Mouse (Mus musculus) hindbrain, embryonic 12.5 days (tissue): ENCODE results near the gene Wipf1. TPM values are rescaled to one million over a fixed set of nuclear protein-coding genes. Genes with fewer than 3 reads are reported as not detected.

Source experiments
- ATAC-seq: fragments of 200-750 bp; cut with Nextera tagmentation; 2 replicates; pipeline ENCODE4 v1.8.0; 2017; ENCODE audit warnings: moderate TSS enrichment; ENCODE audit not compliant: low FRiP score
- H3K27ac ChIP-seq: fragments of 300-500 bp; sonication (generic); 2 replicates; pipeline ENCODE4 v1.5.1; 2016; ENCODE audit warnings: mild to moderate bottlenecking
- H3K27me3 ChIP-seq: fragments of 300-500 bp; sonication (generic); 2 replicates; pipeline ENCODE4 v1.6.1; 2016; ENCODE audit warnings: mild to moderate bottlenecking
- H3K36me3 ChIP-seq: fragments of 300-500 bp; sonication (generic); 2 replicates; pipeline ENCODE4 v1.6.1; 2016; ENCODE audit warnings: mild to moderate bottlenecking
- H3K4me1 ChIP-seq: fragments of 300-500 bp; sonication (generic); 2 replicates; pipeline ENCODE4 v1.6.1; 2016
- H3K4me2 ChIP-seq: fragments of 300-500 bp; sonication (generic); replicated peaks from 2 replicates; pipeline ENCODE4 v1.6.1; 2016; ENCODE audit warnings: mild to moderate bottlenecking
- H3K4me3 ChIP-seq: fragments of 300-500 bp; sonication (generic); 2 replicates; pipeline ENCODE4 v1.5.1; 2016; ENCODE audit warnings: mild to moderate bottlenecking
- H3K9ac ChIP-seq: fragments of 300-500 bp; sonication (generic); 2 replicates; pipeline ENCODE4 v1.6.1; 2016; ENCODE audit warnings: mild to moderate bottlenecking, moderate library complexity
- H3K9me3 ChIP-seq: fragments of 300-500 bp; sonication (generic); replicated peaks from 2 replicates; pipeline ENCODE4 v1.6.1; 2016; ENCODE audit warnings: mild to moderate bottlenecking
- WGBS: fragments of 180-500 bp; shearing (Covaris S2); methylation state at CpG from one replicate; pipeline ENCODE4 v1.1.7; 2016; 5-methylcytosine and 5-hydroxymethylcytosine counted together
- polyA plus RNA-seq: library from polyadenylated mRNA; unstranded; fragments of >200 nt; fragmentation: Nextera tagmentation; extraction: Ambion mirVana; gene quantifications from 2 replicates; pipeline ENCODE4 v1.2.1, GENCODE M21; 2016

The Wipf1 gene
- polyA plus RNA-seq, 1 experiment from 2014 or later: 7.3 TPM

GRCm38 (mm10) chr2:73406336-73406915 lies 123.1 kb downstream of the Wipf1 start:
- 90% methylated on average over 9 of the region's 9 CpGs for WGBS
- ATAC-seq: no peak
- no peaks in the 10 kb centered on the region for H3K9me3 ChIP-seq

GRCm38 (mm10) chr2:73404980-73405379 lies 124.6 kb downstream of the Wipf1 start:
- Histone ChIP-seq H3K27me3 (no peaks in the 10 kb centered on the region), H3K4me2 (no peak overlapping the region), H3K9me3 (no peaks in the 10 kb centered on the region), H3K27ac (no peak overlapping the region), H3K4me3 (no peak overlapping the region), H3K9ac (no peak overlapping the region), H3K4me1 (0 out of 2 replicates have a peak, but pooled peaks cover 4% of the 10 kb centered on the region), H3K36me3 (no peaks in the 10 kb centered on the region)
- no peak for ATAC-seq
- 93% methylated on average over 7 of the region's 7 CpGs for WGBS

More at GRCm38 (mm10) chr2:73406336-73406915, 123.1 kb downstream of the Wipf1 start:
- no peaks in the 10 kb centered on the region for H3K4me1 ChIP-seq
- H3K36me3 ChIP-seq: no peaks in the 10 kb centered on the region
- no peak overlapping the region for H3K9ac ChIP-seq
- no peaks in the 10 kb centered on the region for H3K27me3 ChIP-seq
- H3K4me3 ChIP-seq: no peak overlapping the region
- no peak overlapping the region for H3K27ac ChIP-seq
- no peak overlapping the region for H3K4me2 ChIP-seq

GRCm38 (mm10) chr2:73404442-73404841 lies 125.1 kb downstream of the Wipf1 start:
- 85% methylated on average over 9 of the region's 9 CpGs for WGBS
- Histone ChIP-seq H3K4me3 (no peak overlapping the region), H3K36me3 (no peaks in the 10 kb centered on the region), H3K9me3 (no peaks in the 10 kb centered on the region), H3K27ac (no peak overlapping the region), H3K4me1 (0 out of 2 replicates have a peak, but pooled peaks cover 4% of the 10 kb centered on the region), H3K27me3 (no peaks in the 10 kb centered on the region), H3K9ac (no peak overlapping the region), H3K4me2 (no peak overlapping the region)
- ATAC-seq: no peak

GRCm38 (mm10) chr2:73403385-73404013 lies 126.0 kb downstream of the Wipf1 start:
- 0 out of 2 replicates have a peak, but pooled peaks cover 4% of the 10 kb centered on the region for H3K4me1 ChIP-seq
- H3K27ac ChIP-seq: no peak overlapping the region
- H3K27me3 ChIP-seq: no peaks in the 10 kb centered on the region
- no peaks in the 10 kb centered on the region for H3K36me3 ChIP-seq
- no peak overlapping the region for H3K4me2 ChIP-seq
- H3K4me3 ChIP-seq: no peak overlapping the region
- 82% methylated on average over 15 of the region's 15 CpGs for WGBS
- no peak overlapping the region for H3K9ac ChIP-seq
- ATAC-seq: no peak
- no peaks in the 10 kb centered on the region for H3K9me3 ChIP-seq

GRCm38 (mm10) chr2:73401689-73402088 lies 127.8 kb downstream of the Wipf1 start:
- ATAC-seq: no peak
- H3K36me3 ChIP-seq: no peaks in the 10 kb centered on the region
- no peak overlapping the region for H3K4me2 ChIP-seq
- no peaks in the 10 kb centered on the region for H3K9me3 ChIP-seq
- no peak overlapping the region for H3K27ac ChIP-seq
- H3K27me3 ChIP-seq: no peaks in the 10 kb centered on the region
- no peak overlapping the region for H3K4me3 ChIP-seq
- 0 out of 2 replicates have a peak, but pooled peaks cover 4% of the 10 kb centered on the region for H3K4me1 ChIP-seq
- WGBS: 24% methylated on average over 1 of the region's 1 CpGs
- no peak overlapping the region for H3K9ac ChIP-seq

DNA sequence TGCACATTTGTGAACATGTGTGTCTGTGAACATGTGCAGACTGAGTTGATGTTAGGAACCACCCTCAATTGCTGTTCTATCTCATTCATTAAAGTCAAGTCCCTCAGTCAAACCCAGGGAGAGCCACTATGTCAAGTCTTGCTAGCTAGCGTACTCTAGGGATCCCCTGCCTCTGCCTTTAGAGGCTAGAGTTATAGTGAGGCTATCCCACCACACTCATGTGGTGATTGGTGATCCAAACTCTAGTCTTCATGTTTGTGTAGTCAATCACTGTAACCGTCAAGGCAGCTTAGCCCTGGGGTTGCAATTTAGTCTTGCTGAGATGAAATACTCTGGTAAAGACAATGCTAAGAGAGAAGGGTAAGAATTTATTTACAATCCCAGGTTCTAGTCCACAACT lies 132.1 kb downstream of the Wipf1 start:
- Histone ChIP-seq H3K9ac (no peak overlapping the region), H3K4me3 (no peak overlapping the region), H3K27me3 (no peaks in the 10 kb centered on the region), H3K9me3 (no peaks in the 10 kb centered on the region), H3K27ac (no peak overlapping the region), H3K4me2 (no peak overlapping the region), H3K36me3 (no peaks in the 10 kb centered on the region), H3K4me1 (0 out of 2 replicates have a peak, but pooled peaks cover 4% of the 10 kb centered on the region)
- WGBS: 92% methylated on average over 2 of the region's 2 CpGs
- no peak for ATAC-seq

GRCm38 (mm10) chr2:73396828-73397325 lies 132.7 kb downstream of the Wipf1 start:
- Histone ChIP-seq H3K4me3 (no peak overlapping the region), H3K27me3 (no peaks in the 10 kb centered on the region), H3K4me1 (0 out of 2 replicates have a peak, but pooled peaks cover 4% of the 10 kb centered on the region), H3K36me3 (no peaks in the 10 kb centered on the region), H3K9ac (no peak overlapping the region), H3K4me2 (no peak overlapping the region), H3K27ac (no peak overlapping the region), H3K9me3 (no peaks in the 10 kb centered on the region)
- 90% methylated on average over 3 of the region's 3 CpGs for WGBS
- ATAC-seq: no peak

DNA sequence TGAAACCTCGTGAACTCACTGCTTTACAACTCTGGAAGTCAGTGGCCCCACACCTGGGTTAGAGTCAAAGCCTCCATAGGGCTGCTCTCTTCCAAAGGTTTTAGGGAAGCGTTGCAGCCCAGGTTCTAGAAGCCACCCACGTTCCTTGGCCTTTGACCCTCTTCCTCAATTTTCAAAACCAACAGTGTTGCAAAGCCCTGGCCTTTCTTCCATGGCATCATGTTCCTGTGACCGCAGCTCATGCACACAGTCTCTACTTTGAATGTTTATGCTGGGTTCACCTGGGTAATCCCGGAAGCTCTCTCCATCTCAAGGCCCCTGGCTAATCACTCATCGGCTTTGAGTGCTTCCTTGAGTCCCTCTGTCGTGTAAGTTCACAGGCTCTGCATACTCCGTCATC lies 134.0 kb downstream of the Wipf1 start:
- Histone ChIP-seq H3K4me2 (no peak overlapping the region), H3K27ac (no peak overlapping the region), H3K36me3 (no peaks in the 10 kb centered on the region), H3K9ac (no peak overlapping the region), H3K4me3 (no peak overlapping the region), H3K4me1 (no peaks in the 10 kb centered on the region), H3K9me3 (no peaks in the 10 kb centered on the region), H3K27me3 (no peaks in the 10 kb centered on the region)
- ATAC-seq: no peak
- 82% methylated on average over 8 of the region's 8 CpGs for WGBS

- H3K4me1 ChIP-seq: no peaks in the 10 kb centered on the region
- no peaks in the 10 kb centered on the region for H3K36me3 ChIP-seq
- WGBS: 89% methylated on average over 3 of the region's 3 CpGs
- H3K9me3 ChIP-seq: no peaks in the 10 kb centered on the region
- no peak overlapping the region for H3K4me3 ChIP-seq
- no peaks in the 10 kb centered on the region for H3K27me3 ChIP-seq
- ATAC-seq: no peak
- H3K4me2 ChIP-seq: no peak overlapping the region
- H3K27ac ChIP-seq: no peak overlapping the region
- no peak overlapping the region for H3K9ac ChIP-seq
These were observed 135.1 kb downstream of the Wipf1 start for GRCm38 (mm10) chr2:73394476-73394875.

DNA sequence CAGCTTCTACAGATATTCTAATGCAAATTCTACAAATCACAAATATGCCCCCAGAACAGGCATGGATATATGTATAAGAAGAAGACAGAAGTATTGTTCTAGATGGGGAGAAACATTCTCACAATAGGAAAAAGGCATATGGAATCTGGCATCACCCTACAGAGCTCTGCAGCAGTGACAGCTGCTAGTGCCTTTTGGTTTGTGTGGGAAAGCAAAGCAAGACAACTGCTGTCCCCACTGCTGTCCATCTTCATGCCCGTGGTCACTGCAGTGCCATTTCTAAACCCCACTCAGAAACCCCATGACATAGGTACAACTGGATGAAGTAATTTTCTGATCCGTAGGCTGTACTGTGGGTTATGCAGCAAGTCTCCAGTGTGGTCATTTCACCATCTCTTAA lies 136.8 kb downstream of the Wipf1 start:
- no peaks in the 10 kb centered on the region for H3K4me1 ChIP-seq
- no peak overlapping the region for H3K4me2 ChIP-seq
- 87% methylated on average over 2 of the region's 2 CpGs for WGBS
- H3K36me3 ChIP-seq: no peaks in the 10 kb centered on the region
- no peaks in the 10 kb centered on the region for H3K27me3 ChIP-seq
- H3K4me3 ChIP-seq: no peak overlapping the region
- H3K27ac ChIP-seq: no peak overlapping the region
- H3K9me3 ChIP-seq: no peaks in the 10 kb centered on the region
- ATAC-seq: no peak
- no peak overlapping the region for H3K9ac ChIP-seq

GRCm38 (mm10) chr2:73389951-73390350 lies 139.6 kb downstream of the Wipf1 start:
- ATAC-seq: no peak
- Histone ChIP-seq H3K9ac (no peak overlapping the region), H3K4me3 (no peak overlapping the region), H3K27me3 (no peaks in the 10 kb centered on the region), H3K4me2 (no peak overlapping the region), H3K36me3 (no peaks in the 10 kb centered on the region), H3K4me1 (peaks cover 6% of the 10 kb centered on the region), H3K27ac (no peak overlapping the region), H3K9me3 (no peaks in the 10 kb centered on the region)
- 90% methylated on average over 3 of the region's 3 CpGs for WGBS

DNA sequence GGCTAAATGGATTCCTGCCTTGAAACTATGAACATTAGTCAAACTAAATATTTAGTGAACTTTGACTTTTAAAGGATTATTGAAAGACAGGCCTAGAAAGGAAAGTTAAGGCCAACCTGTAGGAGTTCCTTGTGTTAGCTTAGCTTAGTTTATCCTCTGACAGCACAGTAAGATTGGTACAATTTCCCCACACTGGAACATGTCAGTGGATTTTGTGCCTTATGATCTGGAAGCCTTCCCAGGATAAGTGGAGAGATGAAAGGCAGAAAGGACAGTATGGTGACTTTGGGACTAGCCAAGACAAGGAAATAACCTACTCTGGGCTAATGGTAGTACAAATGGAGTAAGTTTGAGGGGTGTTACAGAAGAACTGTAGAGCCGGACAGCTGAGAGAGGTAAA lies 141.7 kb downstream of the Wipf1 start:
- Histone ChIP-seq H3K4me1 (peaks cover 6% of the 10 kb centered on the region), H3K27me3 (no peaks in the 10 kb centered on the region), H3K9me3 (no peaks in the 10 kb centered on the region), H3K9ac (no peak overlapping the region), H3K4me2 (no peak overlapping the region), H3K4me3 (no peak overlapping the region), H3K36me3 (no peaks in the 10 kb centered on the region), H3K27ac (no peak overlapping the region)
- WGBS: 96% methylated on average over 1 of the region's 1 CpGs
- no peak for ATAC-seq
